Mouse (Mus musculus) liver, embryonic 14.5 days (tissue): ENCODE measurements around the gene Ppp1r2.

ENCODE experiments used
- CTCF ChIP-seq: IDR thresholded peaks from 2 replicates; pipeline ENCODE4 v1.5.1; 2016; ENCODE audit warnings: antibody characterized with exemption, low read depth, control low read depth
- EP300 ChIP-seq: IDR thresholded peaks from 2 replicates; pipeline ENCODE4 v1.6.1; 2016; ENCODE audit warnings: antibody characterized with exemption, low read depth

DNA sequence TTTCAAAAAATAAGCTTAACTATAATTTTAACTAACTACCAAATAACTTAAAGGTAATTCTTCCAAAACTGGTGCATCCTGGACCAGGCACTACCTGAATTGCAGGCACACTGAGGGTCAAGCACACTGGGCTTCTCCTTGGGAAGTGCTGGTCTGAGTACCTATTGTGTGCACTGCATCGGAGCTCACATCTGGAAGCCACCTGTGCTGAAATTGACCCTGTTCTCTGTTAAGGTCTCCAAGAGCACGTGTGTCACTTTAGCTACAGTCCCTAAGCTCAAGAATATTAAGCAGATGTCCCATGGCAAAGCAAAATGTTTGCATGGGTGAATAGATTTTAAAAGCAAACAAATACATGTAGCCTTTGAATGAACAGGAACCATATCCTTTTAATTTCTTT lies 38.5 kb upstream of the Ppp1r2 start:
- TF ChIP-seq CTCF (no peak), EP300 (no peak)
